Mouse (Mus musculus) bone marrow macrophage, adult 2 months (primary cell): ENCODE data around the gene Myh1. TPM values are rescaled to one million over a fixed set of nuclear protein-coding genes. Genes with fewer than 3 reads are reported as not detected.

ENCODE experiments used
- H3K27ac ChIP-seq: 2 replicates; pipeline ENCODE4 v1.5.1; 2012; ENCODE audit warnings: low read depth, low read length; ENCODE audit not compliant: insufficient read depth
- H3K4me1 ChIP-seq: 2 replicates; pipeline ENCODE4 v1.6.1; 2012; ENCODE audit warnings: low read length; ENCODE audit not compliant: control insufficient read depth, insufficient read depth
- H3K4me3 ChIP-seq: 2 replicates; pipeline ENCODE4 v1.5.1; 2012; ENCODE audit warnings: mild to moderate bottlenecking, low read length, moderate library complexity; ENCODE audit not compliant: insufficient read depth
- CTCF ChIP-seq: IDR thresholded peaks from 2 replicates; pipeline ENCODE4 v1.5.1; 2012; ENCODE audit warnings: low read depth, mild to moderate bottlenecking, low read length, moderate library complexity
- POLR2A ChIP-seq: IDR thresholded peaks from 2 replicates; pipeline ENCODE4 v1.6.1; 2012; ENCODE audit warnings: mild to moderate bottlenecking, low read depth, low read length, borderline replicate concordance
- polyA plus RNA-seq: library from polyadenylated mRNA; stranded (reverse); fragments of >200 nt; gene quantifications from 2 replicates; pipeline ENCODE4 v1.2.4, GENCODE M21; 2012; ENCODE audit not compliant: missing spikeins, insufficient read depth, insufficient read length

The Myh1 gene
- polyA plus RNA-seq, 1 experiment = 0.29 TPM

DNA sequence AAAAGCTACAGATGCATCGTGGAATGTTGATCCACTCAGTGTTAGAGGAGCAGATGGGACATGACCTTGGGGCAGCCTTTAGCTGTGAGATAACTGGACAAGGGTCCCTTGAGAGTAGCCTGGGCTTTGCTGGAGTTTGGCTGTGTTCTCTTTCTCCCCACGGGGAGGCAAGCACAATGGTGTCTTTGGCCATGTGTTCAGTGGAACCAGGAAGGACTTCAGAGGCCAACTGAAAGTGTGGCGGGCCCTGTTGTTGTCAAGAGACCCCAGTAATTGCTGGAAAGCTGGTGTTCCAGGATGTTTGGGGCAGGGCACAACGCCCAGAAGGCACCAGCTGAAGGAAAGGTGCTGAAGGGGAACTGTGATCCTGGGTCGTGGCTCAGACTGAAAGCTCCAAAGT lies 30.6 kb upstream of the Myh1 start:
- H3K4me3 ChIP-seq = no peak overlapping the region
- no peak for TF ChIP-seq POLR2A
- TF ChIP-seq CTCF = no peak
- no peaks in the 10 kb centered on the region for H3K4me1 ChIP-seq
- H3K27ac ChIP-seq = no peak overlapping the region

DNA sequence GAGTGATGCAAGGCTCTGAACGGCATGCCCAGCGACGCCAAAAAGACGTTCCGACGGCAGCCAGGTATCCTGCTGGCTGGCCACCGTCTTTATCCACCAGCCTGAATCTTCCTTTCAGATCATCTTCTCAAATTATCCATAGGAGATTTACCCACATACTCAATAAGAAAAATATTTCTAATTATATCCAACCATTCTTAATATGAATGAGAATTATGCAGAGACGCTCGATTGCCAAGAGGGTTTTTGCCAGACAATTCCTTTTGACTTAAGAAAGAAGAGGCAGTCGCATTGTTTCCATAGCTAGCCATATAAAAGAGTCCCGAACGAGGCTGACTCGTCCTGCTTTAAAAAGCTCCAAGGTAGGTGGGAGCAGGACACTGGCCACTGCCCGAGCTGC lies 29.1 kb upstream of the Myh1 start, which contains the start of gene Myh2:
TSS of gene Myh2 (plus strand) at position 301 of the 400 bp plus-strand sequence.
- no peak for TF ChIP-seq POLR2A
- no peak for TF ChIP-seq CTCF
- H3K4me1 ChIP-seq = no peaks in the 10 kb centered on the region

DNA sequence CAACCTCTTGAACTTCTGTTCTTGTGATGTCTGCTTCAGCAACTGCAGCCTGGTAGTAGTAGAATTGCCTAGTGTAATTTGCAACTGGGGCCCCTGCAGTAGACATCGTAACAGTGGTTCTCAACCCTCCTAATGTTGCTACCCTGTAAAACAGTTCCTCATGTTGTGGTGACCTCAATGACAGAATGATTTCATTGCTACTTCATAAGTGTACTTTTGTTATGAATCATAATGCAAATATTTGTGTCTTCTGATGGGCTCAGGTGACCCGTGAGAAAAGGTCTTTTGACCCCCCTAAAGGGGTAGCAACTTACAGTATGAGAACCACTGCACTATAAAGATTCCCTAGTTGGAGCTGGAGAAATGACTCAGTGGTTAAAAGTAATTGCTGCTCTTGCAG lies 27.4 kb upstream of the Myh1 start:
- Histone ChIP-seq H3K4me1 (no peaks in the 10 kb centered on the region), H3K4me3 (no peak overlapping the region), H3K27ac (no peak overlapping the region)
- no peak for TF ChIP-seq POLR2A
- TF ChIP-seq CTCF = no peak

More for the DNA sequence above, 29.1 kb upstream of the Myh1 start, which contains the start of gene Myh2:
- Histone ChIP-seq H3K27ac (no peak within 1 kb of the TSS), H3K4me3 (no peak within 1 kb of the TSS)

DNA sequence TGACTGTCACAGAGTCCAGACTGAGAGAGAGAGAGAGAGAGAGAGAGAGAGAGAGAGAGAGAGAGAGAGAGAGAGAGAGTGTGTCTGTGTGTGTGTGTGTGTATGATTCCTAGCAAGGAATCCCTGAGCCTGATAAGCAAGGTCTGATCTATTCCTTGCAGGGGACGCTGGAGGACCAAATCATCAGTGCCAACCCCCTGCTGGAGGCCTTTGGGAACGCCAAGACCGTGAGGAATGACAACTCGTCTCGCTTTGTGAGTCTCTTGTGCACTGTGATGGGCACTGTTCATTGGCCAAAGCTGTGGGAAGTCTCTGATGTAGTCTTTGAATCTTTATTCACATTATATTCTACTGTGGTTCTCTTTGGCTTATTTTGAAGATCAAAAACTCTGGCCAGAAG lies 23.5 kb upstream of the Myh1 start:
- TF ChIP-seq CTCF (no peak), POLR2A (no peak)
- Histone ChIP-seq H3K27ac (no peak overlapping the region), H3K4me3 (no peak overlapping the region), H3K4me1 (no peaks in the 10 kb centered on the region)

DNA sequence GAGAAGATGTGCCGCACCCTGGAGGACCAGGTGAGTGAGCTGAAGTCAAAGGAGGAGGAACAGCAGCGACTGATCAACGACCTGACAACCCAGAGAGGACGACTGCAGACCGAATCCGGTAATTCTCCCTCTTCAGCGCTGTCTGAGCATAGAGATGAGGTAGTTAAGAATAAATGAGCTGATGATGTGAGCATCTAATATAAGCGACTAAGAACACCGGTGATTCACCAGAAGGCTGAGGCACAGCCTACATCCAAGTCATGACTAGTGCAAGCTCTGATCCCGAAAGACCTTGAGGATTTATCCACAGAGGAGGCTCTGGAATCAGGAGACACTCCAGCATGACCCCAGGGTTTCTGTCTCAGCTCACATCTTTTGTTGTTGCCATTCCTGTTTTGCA lies 9.5 kb upstream of the Myh1 start:
- Histone ChIP-seq H3K4me3 (no peak overlapping the region), H3K4me1 (no peaks in the 10 kb centered on the region), H3K27ac (no peak overlapping the region)
- TF ChIP-seq CTCF = no peak
- no peak for TF ChIP-seq POLR2A

DNA sequence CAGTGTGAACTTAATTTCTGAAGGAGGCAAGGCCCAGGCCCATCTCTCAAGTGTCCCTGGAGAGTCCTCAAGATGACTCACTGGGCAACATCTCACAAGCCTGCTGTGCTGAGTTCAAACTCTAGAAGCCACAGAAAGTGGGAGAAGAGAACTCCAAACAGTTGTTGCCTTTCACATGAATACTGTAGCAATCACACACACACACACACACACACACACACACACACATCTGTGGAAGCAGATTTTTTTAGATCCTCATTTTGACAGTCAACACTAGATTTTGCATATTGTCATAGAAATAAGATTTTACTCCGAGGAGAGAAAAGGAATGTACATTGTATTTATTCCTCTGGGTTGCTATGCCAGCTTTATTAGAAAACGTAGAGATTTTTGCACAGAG lies 9.0 kb upstream of the Myh1 start:
- no peak overlapping the region for H3K4me3 ChIP-seq
- no peak overlapping the region for H3K27ac ChIP-seq
- TF ChIP-seq POLR2A (no peak), CTCF (no peak)
- no peaks in the 10 kb centered on the region for H3K4me1 ChIP-seq

DNA sequence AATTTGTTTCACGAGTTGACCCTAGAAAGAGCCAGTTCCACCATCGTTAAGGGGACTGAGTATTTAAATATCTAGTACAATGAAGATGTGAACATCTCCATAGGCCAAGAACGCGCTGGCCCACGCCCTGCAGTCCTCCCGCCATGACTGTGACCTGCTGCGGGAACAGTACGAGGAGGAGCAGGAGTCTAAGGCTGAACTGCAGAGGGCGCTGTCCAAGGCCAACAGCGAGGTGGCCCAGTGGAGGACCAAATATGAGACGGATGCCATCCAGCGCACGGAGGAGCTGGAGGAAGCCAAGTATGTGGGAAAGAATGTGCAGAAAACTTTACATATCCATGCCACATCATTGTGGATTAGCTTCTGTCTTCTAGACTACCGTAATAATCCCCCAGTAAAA lies 8.4 kb upstream of the Myh1 start:
- no peak overlapping the region for H3K27ac ChIP-seq
- H3K4me3 ChIP-seq = no peak overlapping the region
- TF ChIP-seq POLR2A = no peak
- no peak for TF ChIP-seq CTCF
- H3K4me1 ChIP-seq = no peaks in the 10 kb centered on the region

DNA sequence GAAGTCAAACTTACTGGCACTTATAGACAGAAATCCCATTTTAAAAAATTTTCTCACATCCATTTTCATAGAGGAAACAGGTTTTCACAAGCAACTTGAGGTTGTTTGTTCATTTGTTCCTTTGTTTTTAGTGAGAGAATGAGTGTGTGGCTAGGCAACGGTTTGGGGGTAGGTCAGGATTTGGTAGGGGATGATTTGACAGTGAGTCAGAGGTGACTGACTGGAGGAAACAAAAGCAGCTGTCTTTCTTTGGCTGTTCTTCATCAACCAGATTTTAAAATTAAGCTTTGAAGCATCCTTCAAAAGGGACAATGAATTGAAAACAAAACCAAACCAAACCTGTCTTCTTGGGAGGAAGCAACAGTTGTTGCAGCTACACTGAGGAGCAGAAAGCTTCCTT lies 531 bp upstream of the Myh1 start:
- Histone ChIP-seq H3K27ac (no peak overlapping the region), H3K4me3 (no peak overlapping the region), H3K4me1 (no peaks in the 10 kb centered on the region)
- TF ChIP-seq CTCF (no peak), POLR2A (no peak)

DNA sequence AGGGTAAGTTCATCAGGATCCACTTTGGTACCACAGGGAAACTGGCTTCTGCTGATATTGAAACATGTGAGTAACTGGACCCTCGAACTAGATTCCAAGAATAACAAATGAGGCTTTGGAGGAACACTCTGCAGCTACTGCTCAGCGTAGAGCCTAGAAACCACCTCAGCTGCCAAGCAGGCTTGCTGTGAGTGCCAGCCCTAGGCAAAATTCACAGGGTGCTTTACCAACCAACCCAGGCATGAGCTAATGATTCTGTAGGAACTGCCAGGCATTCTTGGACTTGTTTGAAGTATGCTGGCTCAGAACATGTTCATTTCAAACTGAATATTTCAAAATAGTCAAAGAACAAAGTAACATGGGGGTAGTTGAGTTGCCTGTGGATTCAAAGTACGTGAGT lies 4.9 kb downstream of the Myh1 start:
- no peaks in the 10 kb centered on the region for H3K4me1 ChIP-seq
- no peak overlapping the region for H3K4me3 ChIP-seq
- TF ChIP-seq POLR2A (no peak), CTCF (no peak)
- H3K27ac ChIP-seq = no peak overlapping the region

DNA sequence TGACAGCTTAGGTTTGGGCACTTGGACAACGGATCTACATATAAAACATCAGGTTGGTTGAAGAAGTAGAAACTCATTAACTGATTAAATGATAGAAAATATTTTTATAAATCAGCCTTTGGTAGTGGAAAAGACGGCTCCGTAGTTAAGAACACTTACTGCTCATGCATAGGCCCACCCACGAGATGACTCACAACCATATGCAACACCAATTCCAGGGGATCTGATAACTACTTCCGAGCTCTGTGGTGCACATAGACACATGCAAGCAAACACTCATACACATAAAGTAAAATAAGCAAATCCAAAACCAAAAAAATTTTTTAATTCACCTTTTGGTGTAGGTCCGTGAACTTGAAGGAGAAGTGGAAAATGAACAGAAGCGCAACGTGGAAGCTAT lies 22.0 kb downstream of the Myh1 start:
- no peak for TF ChIP-seq POLR2A
- no peak for TF ChIP-seq CTCF
- no peak overlapping the region for H3K27ac ChIP-seq

DNA sequence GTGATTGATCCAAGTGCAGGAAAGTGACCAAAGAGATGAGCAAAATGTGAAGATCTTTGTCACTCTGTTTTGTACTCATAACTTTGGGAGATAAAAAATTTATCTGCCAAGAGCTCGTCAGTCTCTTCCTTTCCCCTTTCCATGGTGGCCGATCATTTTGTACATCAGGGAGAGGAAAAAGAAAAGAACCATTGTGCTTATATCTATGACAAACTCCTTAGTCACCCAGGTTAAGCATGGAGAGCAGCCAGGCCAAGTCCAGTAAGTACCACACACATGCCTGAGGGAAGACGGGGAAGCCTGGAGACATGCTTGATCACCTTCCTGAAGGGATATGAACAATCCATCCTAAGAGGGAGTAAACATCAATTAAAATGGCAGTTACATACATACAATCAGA lies 24.6 kb downstream of the Myh1 start:
- Histone ChIP-seq H3K4me1 (no peaks in the 10 kb centered on the region), H3K27ac (no peak overlapping the region), H3K4me3 (no peak overlapping the region)
- TF ChIP-seq POLR2A = no peak

More for the DNA sequence above, 22.0 kb downstream of the Myh1 start:
- Histone ChIP-seq H3K4me1 (no peaks in the 10 kb centered on the region), H3K4me3 (no peak overlapping the region)
